Mouse (Mus musculus): ENCODE data around the gene Lpcat4. TPM values are rescaled to one million over a fixed set of nuclear protein-coding genes. Genes with fewer than 3 reads are reported as not detected.
A peak's percentile ranks its signal among the peaks of the same experiment; 100 is the strongest.

Gene Lpcat4
- polyA plus RNA-seq, 1 experiment from 2014 or later, result 11.9 TPM

GRCm38 (mm10) chr2:112265448-112266241 lies 26.4 kb downstream of the Lpcat4 start, which contains the start of gene Slc12a6:
Slc12a6 (plus strand) TSS chr2:112265825.
- WGBS, result under 1% methylated on average over 62 of the region's 85 CpGs

GRCm38 (mm10) chr2:112266242-112266592 lies 26.9 kb downstream of the Lpcat4 start, which contains the start of gene Gm21985:
Gm21985 (plus strand) TSS chr2:112266314.
- DNase-seq (ENCODE audit: low spot score) (peak; percentile 58), ATAC-seq (peak; percentile 24)
- H3K4me1 ChIP-seq (ENCODE audit: insufficient read depth, low read depth, low read length), result peaks cover 5% of the 10 kb centered on the region; the same call in 1 of the 2 replicates
- H3K4me3 ChIP-seq (ENCODE audit: low read depth, low read length), result peak within 1 kb of the TSS; percentile 84
- H3K4me2 ChIP-seq (replicated peaks; ENCODE audit: low read depth, low read length), result peak within 1 kb of the TSS; percentile 67
- no peaks in the 10 kb centered on the region for H3K36me3 ChIP-seq (ENCODE audit: insufficient read depth, low read length)
- WGBS, result 3% methylated on average over 11 of the region's 11 CpGs
- peak within 1 kb of the TSS; percentile 93 for H3K27ac ChIP-seq (ENCODE audit: low read length)
- no peaks in the 10 kb centered on the region for H3K27me3 ChIP-seq (replicated peaks; ENCODE audit: insufficient read depth, low read length)
- TF ChIP-seq CTCF (IDR thresholded peaks at IDR 0.05) (peak; percentile 16; the same call in 1 of the 2 replicates), EP300 (IDR thresholded peaks at IDR 0.05) (no peak)
- H3K9ac ChIP-seq (replicated peaks; ENCODE audit: low read depth), result peak within 1 kb of the TSS; percentile 73
- no peaks in the 10 kb centered on the region for H3K9me3 ChIP-seq (ENCODE audit: low read length)

More at GRCm38 (mm10) chr2:112265448-112266241, 26.4 kb downstream of the Lpcat4 start, which contains the start of gene Slc12a6:
- H3K9me3 ChIP-seq (ENCODE audit: low read length), result no peaks in the 10 kb centered on the region
- H3K36me3 ChIP-seq (ENCODE audit: insufficient read depth, low read length), result no peaks in the 10 kb centered on the region
- ATAC-seq, result peak; percentile 97
- peak within 1 kb of the TSS; percentile 73 for H3K9ac ChIP-seq (replicated peaks; ENCODE audit: low read depth)
- peak; percentile 97 for DNase-seq (ENCODE audit: low spot score)
- TF ChIP-seq CTCF (IDR thresholded peaks at IDR 0.05) (peak; percentile 46), EP300 (IDR thresholded peaks at IDR 0.05) (no peak)
- peaks cover 5% of the 10 kb centered on the region; the same call in 1 of the 2 replicates for H3K4me1 ChIP-seq (ENCODE audit: insufficient read depth, low read depth, low read length)
- H3K4me2 ChIP-seq (replicated peaks; ENCODE audit: low read depth, low read length), result peak within 1 kb of the TSS; percentile 67
- peak within 1 kb of the TSS; percentile 84 for H3K4me3 ChIP-seq (ENCODE audit: low read depth, low read length)
- H3K27ac ChIP-seq (ENCODE audit: low read length), result peak within 1 kb of the TSS; percentile 93
- no peaks in the 10 kb centered on the region for H3K27me3 ChIP-seq (replicated peaks; ENCODE audit: insufficient read depth, low read length)

- 26% methylated on average over 10 of the region's 10 CpGs for WGBS
- ATAC-seq, result no peak
- TF ChIP-seq CTCF (IDR thresholded peaks at IDR 0.05), result no peak
- no peak for TF ChIP-seq EP300 (IDR thresholded peaks at IDR 0.05)
- peak overlapping the region; percentile 67 for H3K4me2 ChIP-seq (replicated peaks; ENCODE audit: low read depth, low read length)
- H3K4me1 ChIP-seq (ENCODE audit: insufficient read depth, low read depth, low read length), result peaks cover 5% of the 10 kb centered on the region; the same call in 1 of the 2 replicates
- H3K36me3 ChIP-seq (ENCODE audit: insufficient read depth, low read length), result no peaks in the 10 kb centered on the region
- H3K9me3 ChIP-seq (ENCODE audit: low read length), result no peaks in the 10 kb centered on the region
- H3K27me3 ChIP-seq (replicated peaks; ENCODE audit: insufficient read depth, low read length), result no peaks in the 10 kb centered on the region
- no peak for DNase-seq (ENCODE audit: low spot score)
- peak overlapping the region; percentile 84 for H3K4me3 ChIP-seq (ENCODE audit: low read depth, low read length)
- peak overlapping the region; percentile 93; the same call in 1 of the 2 replicates for H3K27ac ChIP-seq (ENCODE audit: low read length)
- peak overlapping the region; percentile 73 for H3K9ac ChIP-seq (replicated peaks; ENCODE audit: low read depth)
Observed at GRCm38 (mm10) chr2:112266780-112267179, 27.5 kb downstream of the Lpcat4 start.

- ATAC-seq, result no peak
- Histone ChIP-seq H3K9me3 (ENCODE audit: low read length) (no peaks in the 10 kb centered on the region), H3K27me3 (replicated peaks; ENCODE audit: insufficient read depth, low read length) (no peaks in the 10 kb centered on the region), H3K4me2 (replicated peaks; ENCODE audit: low read depth, low read length) (peak overlapping the region; percentile 67), H3K36me3 (ENCODE audit: insufficient read depth, low read length) (no peaks in the 10 kb centered on the region), H3K4me3 (ENCODE audit: low read depth, low read length) (peak overlapping the region; percentile 84; the same call in 1 of the 2 replicates), H3K9ac (replicated peaks; ENCODE audit: low read depth) (no peak overlapping the region), H3K4me1 (ENCODE audit: insufficient read depth, low read depth, low read length) (peaks cover 3% of the 10 kb centered on the region; the same call in 1 of the 2 replicates), H3K27ac (ENCODE audit: low read length) (no peak overlapping the region)
- TF ChIP-seq EP300 (IDR thresholded peaks at IDR 0.05) (no peak), CTCF (IDR thresholded peaks at IDR 0.05) (no peak)
- peak; percentile 42 for DNase-seq (ENCODE audit: low spot score)
- 59% methylated on average over 8 of the region's 8 CpGs for WGBS
Observed at GRCm38 (mm10) chr2:112267547-112268269, 28.4 kb downstream of the Lpcat4 start.

GRCm38 (mm10) chr2:112270011-112270410 lies 30.7 kb downstream of the Lpcat4 start:
- no peaks in the 10 kb centered on the region for H3K27me3 ChIP-seq (replicated peaks; ENCODE audit: insufficient read depth, low read length)
- TF ChIP-seq CTCF (IDR thresholded peaks at IDR 0.05) (no peak), EP300 (IDR thresholded peaks at IDR 0.05) (no peak)
- H3K4me2 ChIP-seq (replicated peaks; ENCODE audit: low read depth, low read length), result no peak overlapping the region
- no peak overlapping the region for H3K9ac ChIP-seq (replicated peaks; ENCODE audit: low read depth)
- H3K4me3 ChIP-seq (ENCODE audit: low read depth, low read length), result no peak overlapping the region
- no peaks in the 10 kb centered on the region for H3K9me3 ChIP-seq (ENCODE audit: low read length)
- no peak overlapping the region for H3K27ac ChIP-seq (ENCODE audit: low read length)
- H3K36me3 ChIP-seq (ENCODE audit: insufficient read depth, low read length), result no peaks in the 10 kb centered on the region
- DNase-seq (ENCODE audit: low spot score) (no peak), ATAC-seq (no peak)
- 85% methylated on average over 2 of the region's 2 CpGs for WGBS
- no peaks in the 10 kb centered on the region for H3K4me1 ChIP-seq (ENCODE audit: insufficient read depth, low read depth, low read length)

- Histone ChIP-seq H3K9me3 (ENCODE audit: low read length) (no peaks in the 10 kb centered on the region), H3K36me3 (ENCODE audit: insufficient read depth, low read length) (no peaks in the 10 kb centered on the region), H3K27ac (ENCODE audit: low read length) (no peak overlapping the region), H3K9ac (replicated peaks; ENCODE audit: low read depth) (no peak overlapping the region), H3K4me2 (replicated peaks; ENCODE audit: low read depth, low read length) (no peak overlapping the region), H3K4me3 (ENCODE audit: low read depth, low read length) (no peak overlapping the region), H3K4me1 (ENCODE audit: insufficient read depth, low read depth, low read length) (no peaks in the 10 kb centered on the region), H3K27me3 (replicated peaks; ENCODE audit: insufficient read depth, low read length) (no peaks in the 10 kb centered on the region)
- no peak for TF ChIP-seq EP300 (IDR thresholded peaks at IDR 0.05)
- ATAC-seq (no peak), DNase-seq (ENCODE audit: low spot score) (no peak)
- WGBS, result 93% methylated on average over 2 of the region's 2 CpGs
Observed at GRCm38 (mm10) chr2:112272909-112273308, 33.6 kb downstream of the Lpcat4 start.
